Mouse (Mus musculus): Measurements from ENCODE around the gene Twist1.

GRCm38 (mm10) chr12:33966490-33967415 is 9.3 kb downstream of the Twist1 start:
- TF ChIP-seq CTCF (IDR thresholded peaks at IDR 0.05; ENCODE audit: control insufficient read depth, insufficient read depth, low read length): no peak
- TF ChIP-seq POLR2A (IDR thresholded peaks at IDR 0.05; ENCODE audit: borderline replicate concordance, control insufficient read depth, low read depth, low read length): no peak
